Mouse (Mus musculus): ENCODE measurements around the gene Mrpl24. TPM values are rescaled to one million over a fixed set of nuclear protein-coding genes. Genes with fewer than 3 reads are reported as not detected.

The Mrpl24 gene
- polyA plus RNA-seq, 1 experiment, result 139 TPM

GRCm38 (mm10) chr3:87909381-87909780 is 9.9 kb upstream of the Mrpl24 start:
- TF ChIP-seq CTCF (IDR thresholded peaks at IDR 0.05; ENCODE audit: low read depth, low read length) (no peak), POLR2A (IDR thresholded peaks at IDR 0.05; ENCODE audit: borderline replicate concordance, low read depth, low read length) (no peak)
- H3K4me1 ChIP-seq (ENCODE audit: control insufficient read depth, insufficient read depth, low read length), result peaks cover 40% of the 10 kb centered on the region
- peak overlapping the region; percentile 26; the same call in 1 of the 2 replicates for H3K4me3 ChIP-seq (ENCODE audit: insufficient read depth, low read length)
- peak overlapping the region; percentile 66 for H3K27ac ChIP-seq (ENCODE audit: insufficient read depth, low read depth, low read length)

- H3K27ac ChIP-seq (ENCODE audit: insufficient read depth, low read depth, low read length), result peak overlapping the region; percentile 66
- TF ChIP-seq POLR2A (IDR thresholded peaks at IDR 0.05; ENCODE audit: borderline replicate concordance, low read depth, low read length) (no peak), CTCF (IDR thresholded peaks at IDR 0.05; ENCODE audit: low read depth, low read length) (no peak)
- peaks cover 40% of the 10 kb centered on the region for H3K4me1 ChIP-seq (ENCODE audit: control insufficient read depth, insufficient read depth, low read length)
- H3K4me3 ChIP-seq (ENCODE audit: insufficient read depth, low read length), result peak overlapping the region; percentile 26
Observed at GRCm38 (mm10) chr3:87909874-87910273, 9.4 kb upstream of the Mrpl24 start.

DNA sequence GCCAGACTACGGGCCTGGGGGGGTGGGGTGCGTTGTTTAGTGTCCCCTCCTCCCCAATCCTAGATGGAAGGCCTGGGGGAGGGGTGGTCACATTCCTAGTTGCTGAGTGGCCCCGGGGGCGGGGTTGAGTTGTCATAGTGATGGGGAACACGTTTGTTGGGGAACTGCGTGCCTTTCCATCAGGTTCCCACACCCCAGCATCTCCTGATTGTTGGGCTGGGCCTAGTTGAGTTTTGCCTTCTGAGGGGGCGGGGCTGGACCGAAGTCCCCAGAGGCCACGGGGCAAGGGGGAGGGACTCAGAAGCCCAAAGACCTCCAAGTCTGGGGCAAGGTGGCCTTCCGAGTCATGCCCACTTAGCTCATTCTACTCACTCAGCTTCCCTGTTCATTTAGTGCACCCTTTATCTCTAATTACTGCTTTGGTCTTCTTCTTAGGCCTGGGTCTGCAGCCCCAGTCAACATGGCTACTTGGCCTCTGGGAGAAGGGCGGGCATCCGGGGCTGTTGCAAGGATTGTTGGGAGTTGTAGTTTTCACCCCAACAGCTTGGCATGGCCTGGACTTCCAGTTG is 8.6 kb upstream of the Mrpl24 start:
- TF ChIP-seq POLR2A (IDR thresholded peaks at IDR 0.05; ENCODE audit: borderline replicate concordance, low read depth, low read length) (no peak), CTCF (IDR thresholded peaks at IDR 0.05; ENCODE audit: low read depth, low read length) (no peak)
- Histone ChIP-seq H3K4me3 (ENCODE audit: insufficient read depth, low read length) (peak overlapping the region; percentile 42), H3K27ac (ENCODE audit: insufficient read depth, low read depth, low read length) (peak overlapping the region; percentile 37), H3K4me1 (ENCODE audit: control insufficient read depth, insufficient read depth, low read length) (peaks cover 40% of the 10 kb centered on the region)

DNA sequence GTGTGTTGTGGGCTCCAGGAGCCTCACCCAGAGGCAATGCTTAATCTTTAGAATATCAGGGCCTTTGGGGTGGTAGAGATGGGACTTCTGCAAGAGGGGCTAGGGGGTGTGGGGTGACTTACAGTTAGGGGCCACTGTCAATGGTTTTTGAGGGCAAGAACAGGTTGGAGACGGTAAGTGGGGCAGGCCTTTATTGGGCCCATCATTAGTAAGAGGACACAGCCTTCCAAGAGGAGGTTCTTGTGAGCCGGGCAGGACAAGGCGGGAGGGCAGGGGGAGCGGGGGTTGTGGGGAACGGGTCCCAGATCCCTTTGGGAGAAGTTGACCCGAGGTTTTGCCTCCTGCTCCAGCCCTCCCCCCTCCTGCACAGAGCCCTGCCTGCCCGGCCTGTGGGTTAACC is 5.8 kb upstream of the Mrpl24 start:
- TF ChIP-seq CTCF (IDR thresholded peaks at IDR 0.05; ENCODE audit: low read depth, low read length), result no peak
- no peak for TF ChIP-seq POLR2A (IDR thresholded peaks at IDR 0.05; ENCODE audit: borderline replicate concordance, low read depth, low read length)
- Histone ChIP-seq H3K4me3 (ENCODE audit: insufficient read depth, low read length) (no peak overlapping the region), H3K27ac (ENCODE audit: insufficient read depth, low read depth, low read length) (no peak overlapping the region), H3K4me1 (ENCODE audit: control insufficient read depth, insufficient read depth, low read length) (peaks cover 38% of the 10 kb centered on the region)

DNA sequence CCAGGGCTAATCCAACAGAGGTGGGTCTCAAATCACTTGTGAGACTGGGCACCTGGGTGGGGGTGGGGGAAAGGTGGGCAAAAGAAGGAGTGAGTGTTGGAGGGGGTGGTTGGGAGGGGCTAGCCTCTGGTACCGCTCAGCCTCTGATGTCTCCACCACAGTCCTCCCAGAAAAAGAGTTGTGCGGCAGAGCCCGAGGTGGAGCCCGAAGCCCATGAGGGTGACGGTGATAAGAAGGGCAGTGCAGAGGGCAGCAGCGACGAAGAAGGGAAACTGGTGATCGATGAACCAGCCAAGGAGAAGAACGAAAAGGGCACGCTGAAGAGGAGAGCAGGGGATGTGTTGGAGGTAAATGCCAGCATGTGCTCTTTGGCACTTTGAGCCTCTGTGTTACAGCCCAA is 5.4 kb upstream of the Mrpl24 start:
- H3K27ac ChIP-seq (ENCODE audit: insufficient read depth, low read depth, low read length), result no peak overlapping the region
- peaks cover 34% of the 10 kb centered on the region for H3K4me1 ChIP-seq (ENCODE audit: control insufficient read depth, insufficient read depth, low read length)
- H3K4me3 ChIP-seq (ENCODE audit: insufficient read depth, low read length), result no peak overlapping the region
- TF ChIP-seq POLR2A (IDR thresholded peaks at IDR 0.05; ENCODE audit: borderline replicate concordance, low read depth, low read length) (no peak), CTCF (IDR thresholded peaks at IDR 0.05; ENCODE audit: low read depth, low read length) (no peak)

- Histone ChIP-seq H3K27ac (ENCODE audit: insufficient read depth, low read depth, low read length) (no peak overlapping the region), H3K4me1 (ENCODE audit: control insufficient read depth, insufficient read depth, low read length) (peaks cover 15% of the 10 kb centered on the region), H3K4me3 (ENCODE audit: insufficient read depth, low read length) (no peak overlapping the region)
- TF ChIP-seq CTCF (IDR thresholded peaks at IDR 0.05; ENCODE audit: low read depth, low read length), result no peak
- no peak for TF ChIP-seq POLR2A (IDR thresholded peaks at IDR 0.05; ENCODE audit: borderline replicate concordance, low read depth, low read length)
Observed at GRCm38 (mm10) chr3:87916990-87917389, 2.3 kb upstream of the Mrpl24 start.

DNA sequence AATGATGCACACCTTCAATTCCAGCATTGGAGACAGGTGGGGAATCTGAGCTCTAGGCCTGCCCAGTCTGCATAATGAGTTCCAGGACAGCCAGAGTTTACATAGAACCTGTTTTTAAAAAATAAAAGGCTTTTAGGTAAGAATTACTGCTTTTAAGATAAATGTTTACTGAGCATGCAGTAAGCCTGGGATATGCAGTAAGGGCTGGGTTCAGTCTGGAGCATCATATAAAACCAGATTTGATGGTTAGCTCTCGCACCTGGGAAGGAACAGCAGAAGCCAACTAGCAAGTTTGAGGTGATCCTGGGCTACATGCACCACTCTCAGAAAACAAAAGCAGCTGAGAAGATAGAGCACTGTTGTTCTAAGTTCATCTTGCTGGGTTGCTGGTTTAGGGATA is 755 bp upstream of the Mrpl24 start:
- H3K4me1 ChIP-seq (ENCODE audit: control insufficient read depth, insufficient read depth, low read length), result peaks cover 4% of the 10 kb centered on the region; the same call in 1 of the 2 replicates
- TF ChIP-seq POLR2A (IDR thresholded peaks at IDR 0.05; ENCODE audit: borderline replicate concordance, low read depth, low read length), result no peak
- no peak overlapping the region for H3K27ac ChIP-seq (ENCODE audit: insufficient read depth, low read depth, low read length)
- H3K4me3 ChIP-seq (ENCODE audit: insufficient read depth, low read length), result no peak overlapping the region

GRCm38 (mm10) chr3:87920270-87920943 is 1.1 kb downstream of the Mrpl24 start:
- peaks cover 4% of the 10 kb centered on the region; the same call in 1 of the 2 replicates for H3K4me1 ChIP-seq (ENCODE audit: control insufficient read depth, insufficient read depth, low read length)
- H3K4me3 ChIP-seq (ENCODE audit: insufficient read depth, low read length), result peak overlapping the region; percentile 67
- H3K27ac ChIP-seq (ENCODE audit: insufficient read depth, low read depth, low read length), result no peak overlapping the region; the same call in 1 of the 2 replicates
- TF ChIP-seq CTCF (IDR thresholded peaks at IDR 0.05; ENCODE audit: low read depth, low read length), result no peak
- TF ChIP-seq POLR2A (IDR thresholded peaks at IDR 0.05; ENCODE audit: borderline replicate concordance, low read depth, low read length), result no peak

- H3K4me1 ChIP-seq (ENCODE audit: control insufficient read depth, insufficient read depth, low read length), result peaks cover 4% of the 10 kb centered on the region; the same call in 1 of the 2 replicates
- H3K4me3 ChIP-seq (ENCODE audit: insufficient read depth, low read length), result no peak overlapping the region
- H3K27ac ChIP-seq (ENCODE audit: insufficient read depth, low read depth, low read length), result no peak overlapping the region
- TF ChIP-seq CTCF (IDR thresholded peaks at IDR 0.05; ENCODE audit: low read depth, low read length), result no peak
- TF ChIP-seq POLR2A (IDR thresholded peaks at IDR 0.05; ENCODE audit: borderline replicate concordance, low read depth, low read length), result no peak
Observed at GRCm38 (mm10) chr3:87924996-87925395, 5.7 kb downstream of the Mrpl24 start.

DNA sequence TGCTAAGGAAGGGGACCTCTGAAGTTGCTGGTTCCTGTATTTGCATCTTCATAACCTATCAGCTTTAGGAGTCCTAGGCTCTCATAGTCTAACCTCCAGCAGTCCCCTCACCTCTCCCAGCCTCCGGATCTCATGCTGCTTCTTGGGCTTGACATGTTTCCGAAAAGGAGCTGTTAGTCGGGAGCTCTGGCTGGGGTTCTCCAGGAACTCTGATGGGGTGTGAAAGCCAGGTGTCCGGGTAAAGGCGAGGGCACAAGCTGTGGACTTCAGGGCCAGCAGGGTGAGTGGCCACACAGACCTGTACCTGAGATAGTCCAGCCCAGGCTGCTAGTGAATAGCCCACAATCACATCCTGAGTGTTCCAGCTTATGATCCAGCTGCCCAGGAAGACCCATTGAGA is 8.1 kb downstream of the Mrpl24 start:
- Histone ChIP-seq H3K4me3 (ENCODE audit: insufficient read depth, low read length) (no peak overlapping the region), H3K27ac (ENCODE audit: insufficient read depth, low read depth, low read length) (no peak overlapping the region), H3K4me1 (ENCODE audit: control insufficient read depth, insufficient read depth, low read length) (peaks cover 13% of the 10 kb centered on the region)
- TF ChIP-seq POLR2A (IDR thresholded peaks at IDR 0.05; ENCODE audit: borderline replicate concordance, low read depth, low read length) (no peak), CTCF (IDR thresholded peaks at IDR 0.05; ENCODE audit: low read depth, low read length) (no peak)
